Mouse (Mus musculus): ENCODE data around the gene Hexim2.

Gene Hexim2

GRCm38 (mm10) chr11:103172392-103173040 is 40.3 kb downstream of the Hexim2 start:
- DNase-seq (ENCODE audit: low read depth, low spot score), result no peak

- DNase-seq (ENCODE audit: low read depth, low spot score), result no peak
Measured at GRCm38 (mm10) chr11:103173041-103173770, 41.0 kb downstream of the Hexim2 start.

DNA sequence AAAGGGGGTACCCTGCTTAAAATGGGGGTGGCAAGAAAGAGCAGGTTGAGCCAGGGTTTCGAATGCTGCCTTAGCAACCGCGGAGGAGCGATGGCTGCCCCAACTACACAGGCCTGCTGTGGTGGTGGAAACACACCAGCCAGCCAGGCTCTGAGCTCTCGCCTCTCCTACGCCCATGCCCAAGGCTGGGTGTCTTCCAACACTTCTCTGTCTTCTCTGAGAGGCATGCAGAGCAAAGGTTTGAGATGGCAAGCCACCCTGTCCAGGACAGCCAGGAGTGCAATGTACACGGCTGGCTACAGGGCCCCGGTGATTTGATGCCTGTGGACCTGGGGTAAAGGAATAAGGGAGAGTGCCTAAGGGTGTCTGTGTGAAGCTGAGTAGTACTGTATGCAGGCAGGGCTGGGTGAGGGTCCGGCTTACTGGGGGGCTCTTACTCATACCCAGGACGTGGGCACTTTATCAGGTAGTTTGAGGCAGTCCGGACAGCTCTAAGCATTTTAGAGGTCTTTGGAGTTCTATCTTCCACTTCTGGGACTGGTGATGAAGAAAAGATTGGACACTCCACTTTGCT is 41.6 kb downstream of the Hexim2 start:
- no peak for DNase-seq (ENCODE audit: low read depth, low spot score)

- no peak for DNase-seq (ENCODE audit: low read depth, low spot score)
Measured at GRCm38 (mm10) chr11:103174411-103174832, 42.2 kb downstream of the Hexim2 start.

DNA sequence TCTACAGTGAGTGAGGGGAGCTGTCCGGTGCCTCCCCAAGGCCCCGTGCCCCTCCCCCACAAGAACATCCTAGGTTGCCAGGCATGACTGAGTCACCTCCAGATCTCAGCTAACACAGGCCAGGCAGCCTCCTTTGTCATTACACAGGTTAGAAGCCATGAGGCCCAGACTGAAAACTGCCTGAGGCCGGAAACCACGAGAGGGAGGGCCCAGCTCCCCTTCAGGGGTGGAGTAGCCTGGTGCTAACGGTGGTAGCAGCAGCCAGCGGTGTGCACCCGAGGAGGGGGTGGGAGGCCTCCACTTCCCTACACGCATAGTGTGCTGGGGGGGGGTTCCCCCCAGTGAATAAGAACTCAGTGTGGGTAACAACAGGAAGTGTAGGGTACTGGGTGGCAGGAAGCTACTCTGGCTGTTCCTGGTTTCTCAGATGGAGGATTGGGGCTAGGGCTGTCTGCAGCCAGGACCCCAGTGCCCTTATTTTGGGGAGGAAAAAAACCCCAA is 42.7 kb downstream of the Hexim2 start:
- DNase-seq (ENCODE audit: low read depth, low spot score), result peak; percentile 79

- DNase-seq (ENCODE audit: low read depth, low spot score), result no peak
Measured at GRCm38 (mm10) chr11:103175688-103176442, 43.6 kb downstream of the Hexim2 start.

- DNase-seq (ENCODE audit: low read depth, low spot score), result no peak
Measured at GRCm38 (mm10) chr11:103176510-103176909, 44.3 kb downstream of the Hexim2 start.

DNA sequence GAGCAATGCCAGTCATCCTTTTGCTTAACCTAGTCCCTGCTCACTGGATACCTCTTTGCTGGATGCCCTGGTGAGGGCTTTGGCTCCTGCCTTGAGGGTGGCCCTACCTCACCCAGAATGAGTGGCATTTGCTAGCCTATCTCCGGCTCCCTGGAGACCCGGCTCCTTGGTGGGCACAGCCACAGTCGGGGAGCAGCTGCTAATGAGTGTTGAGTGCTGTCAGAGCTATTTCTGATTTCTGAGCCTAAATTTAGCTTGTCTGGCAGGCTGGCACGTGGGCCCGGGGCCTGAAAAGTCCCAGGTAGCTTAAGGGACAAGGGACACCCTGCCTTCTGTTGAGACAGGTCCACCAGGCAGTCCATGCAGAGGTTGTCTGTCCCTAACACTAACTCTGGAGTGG is 45.0 kb downstream of the Hexim2 start:
- DNase-seq (ENCODE audit: low read depth, low spot score), result no peak

DNA sequence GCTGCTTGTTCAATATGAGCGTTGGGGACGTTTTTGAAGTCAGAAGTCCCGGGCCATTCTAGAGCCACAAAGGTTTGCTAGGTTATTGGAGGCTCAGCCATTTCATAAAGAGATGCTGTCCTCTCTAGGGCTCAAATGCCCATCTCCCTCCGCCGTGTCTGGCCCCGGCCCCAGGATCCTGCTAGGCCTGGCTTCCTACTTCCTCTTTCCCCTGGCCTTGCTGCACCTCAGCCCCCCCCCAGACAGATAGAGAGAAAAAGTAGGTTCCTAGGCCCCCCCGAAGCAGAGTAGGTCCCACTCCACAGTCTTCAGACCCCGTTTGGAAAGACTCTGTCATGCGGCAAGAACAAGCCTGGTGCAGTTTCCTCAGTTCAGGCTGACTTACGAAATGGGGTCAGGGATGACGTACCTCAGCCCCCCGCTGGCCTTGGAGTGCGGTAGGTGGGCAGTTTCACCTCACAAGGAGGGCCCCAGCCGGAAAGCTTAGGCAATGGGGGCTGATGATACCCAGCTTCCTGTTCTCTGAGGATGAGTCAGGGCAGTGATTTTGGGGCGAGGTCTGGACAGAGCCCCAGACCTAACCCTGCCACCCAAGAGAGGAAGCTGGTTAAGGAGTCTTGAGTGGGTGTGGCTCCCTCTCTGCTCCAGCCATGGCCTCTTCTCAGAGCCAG is 45.7 kb downstream of the Hexim2 start:
- no peak for DNase-seq (ENCODE audit: low read depth, low spot score)

DNA sequence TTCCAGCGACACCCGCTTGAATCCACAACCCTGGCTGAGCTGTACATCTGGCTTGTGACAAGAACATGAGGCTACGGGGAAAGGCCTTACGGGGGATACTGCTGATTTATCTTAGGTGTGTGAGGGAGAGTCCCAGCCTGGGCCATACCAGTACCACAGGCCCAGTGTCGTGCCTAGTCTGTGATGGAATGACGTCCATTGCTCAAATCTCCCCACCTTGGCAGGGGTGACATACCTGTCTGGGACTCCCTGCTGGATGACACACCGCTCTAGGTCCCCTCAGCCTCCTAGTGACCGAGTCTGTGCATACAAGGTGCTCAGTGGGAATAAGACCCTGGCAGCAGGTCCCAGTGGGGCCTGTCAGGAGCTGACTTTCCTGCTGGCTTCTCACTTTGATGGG is 46.5 kb downstream of the Hexim2 start:
- no peak for DNase-seq (ENCODE audit: low read depth, low spot score)

GRCm38 (mm10) chr11:103180426-103180825 is 48.2 kb downstream of the Hexim2 start:
- DNase-seq (ENCODE audit: low read depth, low spot score), result no peak

- DNase-seq (ENCODE audit: low read depth, low spot score), result no peak
Measured at GRCm38 (mm10) chr11:103181349-103181748, 49.1 kb downstream of the Hexim2 start.

DNA sequence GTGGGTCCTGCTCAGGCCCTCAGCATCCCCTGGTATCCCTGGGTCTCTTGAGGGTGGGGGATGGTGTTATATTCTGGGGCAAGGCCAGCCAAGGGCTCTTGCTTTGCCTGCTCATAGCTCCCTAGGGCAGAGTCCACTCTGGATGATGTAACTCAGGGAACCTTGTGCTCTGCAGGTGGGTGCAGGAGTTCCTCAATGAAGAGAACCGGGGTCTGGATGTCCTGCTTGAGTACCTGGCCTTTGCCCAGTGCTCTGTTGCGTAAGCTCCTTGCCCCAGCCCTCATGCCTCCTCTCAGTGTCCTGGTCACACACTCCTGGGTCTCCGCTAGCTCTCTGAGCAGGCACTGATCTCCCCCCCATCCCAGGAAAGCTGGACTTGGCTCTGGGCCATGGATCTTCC is 49.7 kb downstream of the Hexim2 start:
- no peak for DNase-seq (ENCODE audit: low read depth, low spot score)

DNA sequence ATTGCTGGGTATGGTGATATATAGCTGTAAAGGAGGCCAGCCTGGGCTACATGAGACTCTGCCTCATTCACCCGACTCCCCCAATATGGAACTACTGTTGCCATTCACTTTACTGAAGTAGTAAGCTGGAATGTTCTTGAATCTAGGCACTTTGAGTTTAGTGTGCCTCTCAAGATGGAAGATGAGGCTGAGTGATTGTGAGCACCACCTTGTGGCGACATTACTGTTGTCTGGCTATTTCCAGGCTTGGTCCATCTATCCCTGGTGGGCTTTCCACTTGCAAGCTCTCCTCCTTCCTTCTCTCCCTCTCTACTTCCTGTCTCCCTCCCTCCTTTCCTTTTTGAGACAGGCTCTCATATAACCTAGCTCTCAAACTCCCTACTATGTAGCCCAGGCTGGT is 52.7 kb downstream of the Hexim2 start:
- peak; percentile 55 for DNase-seq (ENCODE audit: low read depth, low spot score)

Data from ZHBTc4 (cell line).